Mouse (Mus musculus) cerebellum, adult (tissue): ENCODE results near the gene Epsti1.

ENCODE experiments used
- ATAC-seq: cut with Nextera tagmentation; 2 replicates; pipeline ENCODE4 v1.9.2; 2017; ENCODE audit warnings: mild to moderate bottlenecking, moderate library complexity, mixed read lengths; ENCODE audit not compliant: insufficient number of reproducible peaks, low FRiP score, low TSS enrichment

Gene Epsti1

DNA sequence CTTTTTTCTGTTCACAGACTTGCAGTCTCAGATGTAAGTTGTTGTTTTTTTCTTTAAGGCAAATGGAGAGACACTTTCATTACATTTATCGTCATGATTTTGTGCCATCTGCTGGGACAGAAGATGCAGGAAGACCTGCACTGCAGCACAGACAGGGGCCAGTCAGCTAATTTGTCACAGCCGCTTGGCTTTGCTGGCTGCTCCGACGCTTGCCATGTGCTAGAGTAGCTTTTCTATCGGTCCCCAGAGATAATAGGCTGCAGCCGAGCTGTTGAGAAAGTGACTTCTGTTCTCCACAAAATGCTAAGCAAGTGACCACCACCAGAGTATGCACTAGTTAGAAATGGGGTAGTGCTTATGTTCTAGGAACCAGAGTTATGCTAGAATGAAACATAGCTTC lies 104.0 kb downstream of the Epsti1 start:
- ATAC-seq = no peak

GRCm38 (mm10) chr14:78011808-78012207 lies 107.8 kb downstream of the Epsti1 start:
- ATAC-seq = no peak

DNA sequence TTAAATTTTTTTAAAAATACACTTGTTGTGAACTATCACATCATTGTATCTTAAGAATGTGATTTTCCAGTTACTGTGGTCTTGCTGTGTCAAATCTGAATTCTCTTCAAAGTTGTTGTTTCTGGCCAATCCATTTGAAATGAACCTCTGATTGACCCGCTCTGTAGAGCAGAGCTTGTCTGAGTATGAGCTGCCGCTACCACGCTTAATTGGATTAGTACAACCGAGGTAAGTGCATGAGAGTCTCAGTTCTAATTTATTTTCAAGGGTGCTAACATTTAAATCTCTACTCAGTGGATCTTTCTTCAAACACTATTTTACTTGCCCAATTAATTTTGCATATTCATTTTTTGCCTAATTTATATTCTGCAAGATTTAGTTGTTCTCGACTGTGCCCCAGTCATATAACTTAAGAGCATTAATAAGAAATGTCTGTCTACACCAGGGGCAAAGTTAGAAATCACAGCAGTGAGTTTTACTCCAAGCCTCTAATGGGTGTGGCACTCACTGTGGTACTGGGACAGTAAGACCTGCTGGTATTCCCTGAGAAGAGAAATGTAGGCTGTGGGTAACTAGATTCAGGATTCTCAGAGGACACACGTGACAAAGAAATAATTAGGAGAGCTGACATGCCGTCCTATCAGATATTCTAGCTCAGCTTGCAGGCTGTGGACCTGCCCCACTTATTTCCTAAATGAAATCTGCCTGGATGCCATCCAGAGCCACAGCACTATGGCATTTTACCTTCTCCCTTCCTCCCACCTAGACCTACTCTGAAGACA lies 111.7 kb downstream of the Epsti1 start:
- no peak for ATAC-seq

DNA sequence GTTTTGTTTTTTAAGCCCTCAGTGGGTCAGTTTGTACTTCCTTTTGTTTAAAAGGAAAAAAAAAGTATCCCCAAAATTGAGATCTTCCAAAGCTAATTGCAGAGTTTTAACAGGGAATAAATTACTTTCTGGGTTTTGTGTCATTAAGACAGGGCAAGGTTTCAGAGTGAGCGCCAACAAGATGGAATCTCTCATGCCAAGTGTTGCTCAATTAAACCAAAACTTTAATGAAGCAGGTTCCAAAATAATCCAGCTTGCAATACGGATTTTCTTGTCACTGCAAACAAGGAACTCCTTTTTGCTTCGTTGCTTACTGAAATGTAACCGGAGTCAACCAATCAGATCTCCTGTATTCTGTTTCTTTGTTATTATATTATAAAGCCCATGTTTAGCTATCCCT lies 112.4 kb downstream of the Epsti1 start:
- ATAC-seq = no peak

GRCm38 (mm10) chr14:78019935-78020334 lies 115.9 kb downstream of the Epsti1 start:
- ATAC-seq = no peak

- ATAC-seq = peak; percentile 77; the same call in 1 of the 2 replicates
Observed at GRCm38 (mm10) chr14:78038876-78039275, 134.8 kb downstream of the Epsti1 start.

GRCm38 (mm10) chr14:78040643-78041042 lies 136.6 kb downstream of the Epsti1 start:
- no peak for ATAC-seq

DNA sequence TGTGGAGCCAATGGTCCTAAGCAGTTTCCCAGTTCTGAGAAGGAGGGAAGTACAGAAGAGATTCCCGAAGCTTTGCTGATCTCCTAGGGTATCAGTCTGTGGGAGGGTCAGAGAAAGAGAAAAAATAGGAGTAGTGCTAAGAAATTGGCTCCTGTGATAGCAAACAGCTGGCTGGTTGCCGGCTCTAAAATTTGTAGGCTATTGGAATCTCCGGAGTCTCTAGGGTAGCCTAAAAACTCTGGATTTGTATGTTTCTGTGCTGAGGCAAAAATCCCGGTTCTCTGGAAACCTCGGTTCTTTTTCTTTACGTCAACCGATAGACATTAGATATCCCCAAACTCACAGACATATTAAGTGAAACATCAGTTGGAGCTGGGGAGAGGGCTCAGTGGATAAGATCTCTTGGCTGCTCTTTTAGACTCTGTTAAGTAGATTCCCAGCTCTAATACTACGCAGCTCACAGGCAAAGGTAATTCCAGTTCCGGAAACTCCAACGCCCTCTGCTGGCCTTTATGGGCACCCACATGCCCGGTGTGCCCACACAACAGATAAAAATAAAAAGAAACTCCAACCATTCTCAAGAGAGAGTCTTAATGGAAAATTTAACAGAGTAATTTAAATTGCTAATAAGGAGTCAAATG lies 138.0 kb downstream of the Epsti1 start:
- no peak for ATAC-seq

- no peak for ATAC-seq
Observed at GRCm38 (mm10) chr14:78043079-78043478, 139.0 kb downstream of the Epsti1 start.

DNA sequence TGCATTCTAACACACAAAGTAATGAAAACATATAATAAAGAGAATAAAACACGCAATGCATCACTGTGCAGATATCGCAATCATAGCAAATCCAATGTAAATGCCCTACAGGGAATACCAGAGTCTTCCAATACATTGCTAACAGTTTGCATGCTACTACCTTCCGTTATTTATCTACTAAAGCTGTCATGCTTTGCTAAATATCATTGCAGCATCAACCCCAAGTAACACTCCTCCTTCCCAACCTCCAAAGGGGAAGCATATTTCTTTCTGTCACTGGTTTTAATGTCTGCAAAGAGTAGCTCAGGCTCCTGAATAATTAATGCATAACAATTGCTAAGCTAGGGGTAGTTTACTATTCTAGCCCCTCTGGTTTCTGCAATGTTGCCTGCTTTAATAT lies 144.2 kb downstream of the Epsti1 start:
- no peak for ATAC-seq

- no peak for ATAC-seq
Observed at GRCm38 (mm10) chr14:78048674-78049073, 144.6 kb downstream of the Epsti1 start.
